Mouse (Mus musculus): Measurements from ENCODE around the gene Cadm4.

GRCm38 (mm10) chr7:24481474-24482207, at the start of gene Cadm4:
- no peak for TF ChIP-seq CTCF (IDR thresholded peaks at IDR 0.05; ENCODE audit: low read depth, low read length)
- no peak for TF ChIP-seq POLR2A (IDR thresholded peaks at IDR 0.05; ENCODE audit: extremely low read depth, insufficient read depth, low read length)

Measured in liver, adult 2 months (tissue).